Mouse (Mus musculus) ES-E14 (cell line): ENCODE measurements around the gene Cnfn.

ENCODE experiments used
- CHD2 ChIP-seq: IDR thresholded peaks from 2 replicates; pipeline ENCODE4 v1.6.1; 2014; ENCODE audit warnings: mild to moderate bottlenecking, low read depth, low read length, inconsistent platforms
- HCFC1 ChIP-seq: IDR thresholded peaks from 2 replicates; pipeline ENCODE4 v1.6.1; 2012; ENCODE audit warnings: low read length, inconsistent platforms, borderline replicate concordance; ENCODE audit not compliant: insufficient read depth
- MAFK ChIP-seq: IDR thresholded peaks from 2 replicates; pipeline ENCODE4 v1.6.1; 2014; ENCODE audit warnings: mild to moderate bottlenecking, low read depth, low read length, inconsistent platforms; ENCODE audit not compliant: insufficient read depth
- ZNF384 ChIP-seq: IDR thresholded peaks from 2 replicates; pipeline ENCODE4 v1.6.1; 2012; ENCODE audit warnings: low read depth, low read length, inconsistent platforms

DNA sequence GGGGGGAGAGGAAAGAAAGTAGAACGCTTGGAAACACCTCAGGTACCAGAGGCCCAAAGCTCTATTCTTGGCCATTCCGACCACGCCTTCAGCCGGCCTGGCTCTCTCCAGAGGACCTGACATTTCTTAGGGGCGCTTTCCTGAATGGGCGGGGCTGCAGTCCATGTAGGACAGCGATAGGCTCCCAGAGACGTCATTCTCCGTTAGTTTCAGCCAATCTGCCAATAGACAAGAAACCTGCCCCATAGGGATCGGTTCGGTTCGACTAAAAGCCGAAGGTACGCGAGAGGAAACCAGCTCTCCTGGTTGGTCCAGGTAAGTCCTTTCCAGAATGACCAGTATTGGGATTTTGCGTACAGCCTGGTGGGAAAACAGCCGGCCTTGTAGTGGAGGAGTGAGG lies 7.0 kb upstream of the Cnfn start:
- TF ChIP-seq ZNF384 (no peak), HCFC1 (no peak), CHD2 (peak; percentile 70; the same call in 1 of the 2 replicates), MAFK (no peak)
